Mouse (Mus musculus): ENCODE data around the gene Dnttip1. TPM values are rescaled to one million over a fixed set of nuclear protein-coding genes. Genes with fewer than 3 reads are reported as not detected.
A peak's percentile ranks its signal among the peaks of the same experiment; 100 is the strongest.

Gene Dnttip1
- total and polyA plus RNA-seq, 3 experiments = 15.9 to 21.9 (median 21.8) TPM

- no peaks in the 10 kb centered on the region for H3K79me2 ChIP-seq (replicated peaks; ENCODE audit: control insufficient read depth, insufficient read depth, low read length)
- DNase-seq = peak in 1 of 2 experiments; percentile 36
- intact Hi-C loops (cut with DNase I) = no loop called here
- H3K27me3 ChIP-seq (ENCODE audit: control insufficient read depth, insufficient read depth, low read length) = no peaks in the 10 kb centered on the region
- H3K36me3 ChIP-seq (ENCODE audit: control insufficient read depth, insufficient read depth, low read length) = peaks cover 5% of the 10 kb centered on the region
- no peak for TF ChIP-seq EP300 (IDR thresholded peaks at IDR 0.05; ENCODE audit: insufficient read depth, low read depth, low read length)
- TF ChIP-seq POLR2A (IDR thresholded peaks at IDR 0.05; ENCODE audit: insufficient read depth, low read depth, low read length) = no peak
- TF ChIP-seq CTCF (IDR thresholded peaks at IDR 0.05) = no peak
- H3K4me3 ChIP-seq = no peak overlapping the region
- H3K9ac ChIP-seq (ENCODE audit: low read depth, low read length) = no peak overlapping the region
- 53% methylated on average over 4 of the region's 4 CpGs for WGBS
- no peak overlapping the region for H3K27ac ChIP-seq
- peaks cover 11% of the 10 kb centered on the region for H3K4me1 ChIP-seq (ENCODE audit: control insufficient read depth, insufficient read depth, low read length)
These were observed 44.7 kb downstream of the Dnttip1 start for GRCm38 (mm10) chr2:164790451-164790850.

GRCm38 (mm10) chr2:164791841-164792261 lies 46.1 kb downstream of the Dnttip1 start:
- no peak overlapping the region for H3K9ac ChIP-seq (ENCODE audit: low read depth, low read length)
- H3K27ac ChIP-seq = no peak overlapping the region
- WGBS = 77% methylated on average over 18 of the region's 18 CpGs
- H3K36me3 ChIP-seq (ENCODE audit: control insufficient read depth, insufficient read depth, low read length) = peaks cover 5% of the 10 kb centered on the region
- peaks cover 7% of the 10 kb centered on the region for H3K4me1 ChIP-seq (ENCODE audit: control insufficient read depth, insufficient read depth, low read length)
- intact Hi-C loops (cut with DNase I) = no loop called here
- no peak overlapping the region for H3K4me3 ChIP-seq
- H3K79me2 ChIP-seq (replicated peaks; ENCODE audit: control insufficient read depth, insufficient read depth, low read length) = no peaks in the 10 kb centered on the region
- peak in 1 of 2 experiments; percentile 26 for DNase-seq
- TF ChIP-seq POLR2A (IDR thresholded peaks at IDR 0.05; ENCODE audit: insufficient read depth, low read depth, low read length) (no peak), CTCF (IDR thresholded peaks at IDR 0.05) (no peak)
- H3K27me3 ChIP-seq (ENCODE audit: control insufficient read depth, insufficient read depth, low read length) = no peaks in the 10 kb centered on the region

- Histone ChIP-seq H3K79me2 (replicated peaks; ENCODE audit: control insufficient read depth, insufficient read depth, low read length) (no peaks in the 10 kb centered on the region), H3K27me3 (ENCODE audit: control insufficient read depth, insufficient read depth, low read length) (no peaks in the 10 kb centered on the region), H3K27ac (no peak overlapping the region), H3K9ac (ENCODE audit: low read depth, low read length) (no peak overlapping the region), H3K4me3 (no peak overlapping the region), H3K36me3 (ENCODE audit: control insufficient read depth, insufficient read depth, low read length) (peaks cover 2% of the 10 kb centered on the region; the same call in 1 of the 2 replicates), H3K4me1 (ENCODE audit: control insufficient read depth, insufficient read depth, low read length) (peaks cover 4% of the 10 kb centered on the region)
- DNase-seq = peak in 1 of 2 experiments; percentile 26
- 80% methylated on average over 12 of the region's 12 CpGs for WGBS
- intact Hi-C loops (cut with DNase I) = no loop called here
- TF ChIP-seq EP300 (IDR thresholded peaks at IDR 0.05; ENCODE audit: insufficient read depth, low read depth, low read length) (no peak), CTCF (IDR thresholded peaks at IDR 0.05) (no peak), POLR2A (IDR thresholded peaks at IDR 0.05; ENCODE audit: insufficient read depth, low read depth, low read length) (no peak)
These were observed 46.8 kb downstream of the Dnttip1 start for GRCm38 (mm10) chr2:164792400-164793190.

GRCm38 (mm10) chr2:164793236-164793635 lies 47.5 kb downstream of the Dnttip1 start:
- Histone ChIP-seq H3K4me1 (ENCODE audit: control insufficient read depth, insufficient read depth, low read length) (peaks cover 3% of the 10 kb centered on the region; the same call in 1 of the 2 replicates), H3K9ac (ENCODE audit: low read depth, low read length) (no peak overlapping the region), H3K4me3 (no peak overlapping the region), H3K27ac (peak overlapping the region; percentile 43; the same call in 1 of the 2 replicates), H3K79me2 (replicated peaks; ENCODE audit: control insufficient read depth, insufficient read depth, low read length) (no peaks in the 10 kb centered on the region), H3K36me3 (ENCODE audit: control insufficient read depth, insufficient read depth, low read length) (peaks cover 2% of the 10 kb centered on the region; the same call in 1 of the 2 replicates), H3K27me3 (ENCODE audit: control insufficient read depth, insufficient read depth, low read length) (no peaks in the 10 kb centered on the region)
- TF ChIP-seq POLR2A (IDR thresholded peaks at IDR 0.05; ENCODE audit: insufficient read depth, low read depth, low read length) (no peak), CTCF (IDR thresholded peaks at IDR 0.05) (peak; percentile 83), EP300 (IDR thresholded peaks at IDR 0.05; ENCODE audit: insufficient read depth, low read depth, low read length) (0 out of 2 replicates have a peak, but pooled peaks have one; percentile 31)
- WGBS = 72% methylated on average over 3 of the region's 3 CpGs
- DNase-seq = peak; percentile 50 to 65
- intact Hi-C loops (cut with DNase I) = no loop called here

GRCm38 (mm10) chr2:164793772-164794171 lies 48.0 kb downstream of the Dnttip1 start:
- no peak overlapping the region for H3K9ac ChIP-seq (ENCODE audit: low read depth, low read length)
- intact Hi-C loops (cut with DNase I) = loop anchor here (2.0 kb wide), 2 partner anchors 115 to 201 kb away; partner anchors contain the start of gene Eppin
- no peak overlapping the region for H3K4me3 ChIP-seq
- H3K79me2 ChIP-seq (replicated peaks; ENCODE audit: control insufficient read depth, insufficient read depth, low read length) = no peaks in the 10 kb centered on the region
- DNase-seq = no peak
- TF ChIP-seq EP300 (IDR thresholded peaks at IDR 0.05; ENCODE audit: insufficient read depth, low read depth, low read length) (no peak), POLR2A (IDR thresholded peaks at IDR 0.05; ENCODE audit: insufficient read depth, low read depth, low read length) (no peak), CTCF (IDR thresholded peaks at IDR 0.05) (no peak)
- peaks cover 1% of the 10 kb centered on the region; the same call in 1 of the 2 replicates for H3K4me1 ChIP-seq (ENCODE audit: control insufficient read depth, insufficient read depth, low read length)
- 71% methylated on average over 2 of the region's 2 CpGs for WGBS
- H3K36me3 ChIP-seq (ENCODE audit: control insufficient read depth, insufficient read depth, low read length) = peaks cover 2% of the 10 kb centered on the region; the same call in 1 of the 2 replicates
- peak overlapping the region; percentile 43; the same call in 1 of the 2 replicates for H3K27ac ChIP-seq
- no peaks in the 10 kb centered on the region for H3K27me3 ChIP-seq (ENCODE audit: control insufficient read depth, insufficient read depth, low read length)

- Histone ChIP-seq H3K4me3 (no peak overlapping the region), H3K27ac (no peak overlapping the region), H3K27me3 (ENCODE audit: control insufficient read depth, insufficient read depth, low read length) (no peaks in the 10 kb centered on the region), H3K36me3 (ENCODE audit: control insufficient read depth, insufficient read depth, low read length) (peaks cover 2% of the 10 kb centered on the region; the same call in 1 of the 2 replicates), H3K4me1 (ENCODE audit: control insufficient read depth, insufficient read depth, low read length) (peaks cover 1% of the 10 kb centered on the region; the same call in 1 of the 2 replicates), H3K9ac (ENCODE audit: low read depth, low read length) (no peak overlapping the region), H3K79me2 (replicated peaks; ENCODE audit: control insufficient read depth, insufficient read depth, low read length) (no peaks in the 10 kb centered on the region)
- DNase-seq = peak; percentile 75 to 78
- 16% methylated on average over 5 of the region's 5 CpGs for WGBS
- intact Hi-C loops (cut with DNase I) = loop anchor here (2.0 kb wide), 2 partner anchors 115 to 201 kb away; partner anchors contain the start of gene Eppin
- peak; percentile 72; the same call in 1 of the 2 replicates for TF ChIP-seq EP300 (IDR thresholded peaks at IDR 0.05; ENCODE audit: insufficient read depth, low read depth, low read length)
- no peak for TF ChIP-seq POLR2A (IDR thresholded peaks at IDR 0.05; ENCODE audit: insufficient read depth, low read depth, low read length)
- peak; percentile 90 for TF ChIP-seq CTCF (IDR thresholded peaks at IDR 0.05)
These were observed 48.5 kb downstream of the Dnttip1 start for GRCm38 (mm10) chr2:164794293-164794692.

Measured in heart, adult 2 months (tissue).